Mouse (Mus musculus): ENCODE results near the gene Zfp12.
"Not testable (repeated sequence)": the region's sequence is repeated elsewhere in the genome, so short reads cannot be mapped to it uniquely, and the experiment has no call there.

Gene Zfp12

GRCm38 (mm10) chr5:143235028-143235693 is at the start of gene Zfp12:
TSS of gene Zfp12 (plus strand) at chr5:143235163.
- peak; percentile 99 for DNase-seq (ENCODE audit: low spot score)

GRCm38 (mm10) chr5:143188014-143188413 is 46.9 kb upstream of the Zfp12 start:
- DNase-seq (ENCODE audit: low spot score): not testable (repeated sequence)

- DNase-seq (ENCODE audit: low spot score): no peak
These were observed 42.2 kb upstream of the Zfp12 start for GRCm38 (mm10) chr5:143192806-143193205.

- DNase-seq (ENCODE audit: low spot score): not testable (repeated sequence)
These were observed 40.2 kb upstream of the Zfp12 start for GRCm38 (mm10) chr5:143194747-143195146.

DNA sequence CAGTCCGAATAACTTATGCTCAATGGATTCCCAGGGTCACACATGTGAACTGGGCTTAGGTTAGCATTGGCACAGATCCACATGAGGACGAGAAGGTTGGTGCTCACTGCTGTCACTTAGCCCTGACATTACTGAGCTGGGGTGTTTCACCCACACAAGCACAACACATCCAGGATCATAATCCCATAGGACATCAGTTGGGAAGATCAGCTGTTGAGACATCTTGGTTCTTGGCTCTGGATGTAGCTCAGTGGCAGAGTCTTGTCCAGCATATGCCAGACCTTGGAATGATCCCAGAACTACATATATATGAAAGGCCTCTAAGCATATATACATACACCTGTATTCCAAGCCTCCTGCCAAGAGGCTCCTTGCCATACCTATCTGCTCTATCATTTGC is 39.8 kb upstream of the Zfp12 start:
- no peak for DNase-seq (ENCODE audit: low spot score)

GRCm38 (mm10) chr5:143196506-143196905 is 38.5 kb upstream of the Zfp12 start:
- DNase-seq (ENCODE audit: low spot score): no peak

- no peak for DNase-seq (ENCODE audit: low spot score)
These were observed 29.9 kb upstream of the Zfp12 start for GRCm38 (mm10) chr5:143205015-143205414.

DNA sequence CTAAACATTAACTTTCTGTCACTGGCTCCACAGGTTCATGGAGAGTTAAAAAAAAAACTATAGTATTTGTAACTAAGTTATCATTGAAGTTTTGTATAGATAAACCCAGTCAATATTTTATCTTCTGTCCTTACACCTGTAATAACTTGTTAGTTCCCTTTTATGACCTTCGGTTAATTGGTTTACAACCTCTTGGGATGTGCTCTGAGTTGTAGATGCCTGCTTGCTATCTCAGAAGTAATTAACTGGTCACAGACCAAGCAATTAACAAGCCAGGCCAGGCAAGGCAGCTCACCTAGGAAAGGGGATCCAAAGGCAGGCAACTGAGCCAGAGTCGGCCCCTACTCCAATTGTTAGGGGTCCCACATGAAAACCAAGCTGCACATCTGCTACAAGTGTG is 21.1 kb upstream of the Zfp12 start:
- DNase-seq (ENCODE audit: low spot score): no peak

DNA sequence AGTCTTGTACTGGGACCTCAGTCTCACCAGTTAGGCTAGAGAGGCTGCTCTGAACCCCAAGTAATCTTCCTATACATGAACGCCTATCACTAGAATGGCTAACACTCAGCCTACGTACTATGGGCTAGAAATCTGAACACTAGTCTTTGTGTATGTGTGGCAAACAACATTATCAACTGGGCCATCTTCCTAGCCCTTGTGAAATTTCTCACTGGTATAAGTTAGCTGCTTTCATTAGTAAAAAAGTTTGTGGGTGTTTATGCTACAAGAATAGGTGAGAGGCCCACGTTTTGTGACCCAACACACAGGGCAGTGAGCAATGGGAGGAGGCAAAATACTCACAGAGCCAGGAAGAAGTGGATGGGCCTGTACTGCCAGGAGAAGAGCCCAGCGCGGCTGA is 14.0 kb upstream of the Zfp12 start:
- no peak for DNase-seq (ENCODE audit: low spot score)

DNA sequence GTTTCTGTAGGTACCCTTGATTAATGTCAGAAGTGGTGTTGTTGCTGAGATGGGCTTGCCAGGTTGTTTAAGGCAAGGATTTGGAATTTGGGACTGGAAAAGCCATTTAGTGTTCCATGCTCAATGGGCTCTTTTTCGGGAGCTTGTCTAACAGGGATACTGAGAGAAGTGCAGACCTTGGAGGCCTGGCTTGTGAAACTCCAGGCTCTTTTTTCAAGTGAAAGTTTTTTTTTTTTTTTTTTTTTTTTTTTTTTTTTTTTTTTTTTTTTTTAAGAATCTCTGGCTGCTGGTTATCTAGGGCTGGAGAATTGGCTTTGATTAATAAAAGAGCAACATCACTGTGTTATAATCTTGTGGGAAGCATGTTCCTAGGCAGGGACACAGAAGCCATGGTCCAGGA is 12.7 kb upstream of the Zfp12 start:
- no peak for DNase-seq (ENCODE audit: low spot score)

- no peak for DNase-seq (ENCODE audit: low spot score)
These were observed 8.2 kb upstream of the Zfp12 start, which contains the start of gene Spdye4a for GRCm38 (mm10) chr5:143226790-143227189. TSS of gene Spdye4a (minus strand) at chr5:143226890.

DNA sequence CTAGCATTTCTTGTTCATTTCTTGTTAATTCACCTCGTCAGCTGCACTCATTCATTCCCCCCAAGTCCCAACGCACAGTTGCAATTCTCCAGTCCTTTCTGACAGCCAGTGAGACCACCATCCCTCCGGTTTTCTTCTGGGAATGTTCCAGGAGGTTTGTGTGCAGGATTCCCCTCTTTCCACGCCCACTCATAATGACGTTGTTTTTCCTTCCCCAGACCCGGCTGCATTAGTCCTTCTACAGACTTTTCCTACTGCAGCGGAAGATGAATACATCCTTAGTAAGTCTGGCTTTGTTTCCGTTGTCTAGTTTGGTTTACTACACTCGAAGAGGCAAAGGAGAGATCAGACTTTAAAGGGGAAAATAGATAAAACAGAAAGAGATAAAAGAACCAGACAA is 1.1 kb downstream of the Zfp12 start:
- no peak for DNase-seq (ENCODE audit: low spot score)

- no peak for DNase-seq (ENCODE audit: low spot score)
These were observed 10.0 kb downstream of the Zfp12 start for GRCm38 (mm10) chr5:143244926-143245325.

DNA sequence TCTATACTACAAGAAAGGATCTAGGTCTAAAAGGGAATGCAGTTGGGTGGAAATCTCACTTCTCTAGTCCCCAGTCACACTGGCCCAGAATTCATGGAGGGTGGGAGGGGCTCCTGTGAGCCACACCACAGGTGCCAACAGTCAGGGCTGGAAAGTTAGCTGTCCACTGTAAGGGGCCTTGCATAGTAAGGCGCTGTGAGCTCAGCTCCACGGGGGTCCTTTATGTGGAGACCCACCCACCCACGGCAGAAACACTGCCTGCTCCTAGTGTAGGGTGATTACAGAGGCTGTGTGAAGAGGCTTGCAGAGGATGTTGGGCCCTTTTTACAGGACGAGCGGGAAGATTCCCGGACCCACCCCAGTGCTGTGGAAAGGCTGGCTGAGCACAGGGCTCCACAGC is 17.1 kb downstream of the Zfp12 start:
- DNase-seq (ENCODE audit: low spot score): no peak

DNA sequence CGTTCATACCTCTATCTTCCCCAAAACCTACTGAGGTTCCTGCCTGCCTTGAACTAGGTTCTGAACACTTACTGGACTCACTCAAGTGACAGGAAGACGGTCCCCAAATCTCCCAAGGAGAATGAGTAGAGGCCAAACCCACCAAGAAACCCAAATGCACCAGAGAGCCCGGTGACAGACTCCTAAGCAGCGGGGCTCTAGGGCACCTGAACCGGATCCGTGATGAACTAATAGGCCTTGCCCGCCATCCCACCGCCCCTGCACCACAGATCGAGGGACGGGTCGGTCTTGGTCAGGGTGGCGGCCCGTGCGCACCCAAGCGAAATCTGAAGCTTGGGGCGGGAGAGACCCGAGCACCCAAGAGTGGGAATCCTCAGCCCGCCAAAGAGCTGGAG is 17.8 kb downstream of the Zfp12 start:
- DNase-seq (ENCODE audit: low spot score): no peak

- peak; percentile 33 for DNase-seq (ENCODE audit: low spot score)
These were observed 18.4 kb downstream of the Zfp12 start for GRCm38 (mm10) chr5:143253186-143253880.

DNA sequence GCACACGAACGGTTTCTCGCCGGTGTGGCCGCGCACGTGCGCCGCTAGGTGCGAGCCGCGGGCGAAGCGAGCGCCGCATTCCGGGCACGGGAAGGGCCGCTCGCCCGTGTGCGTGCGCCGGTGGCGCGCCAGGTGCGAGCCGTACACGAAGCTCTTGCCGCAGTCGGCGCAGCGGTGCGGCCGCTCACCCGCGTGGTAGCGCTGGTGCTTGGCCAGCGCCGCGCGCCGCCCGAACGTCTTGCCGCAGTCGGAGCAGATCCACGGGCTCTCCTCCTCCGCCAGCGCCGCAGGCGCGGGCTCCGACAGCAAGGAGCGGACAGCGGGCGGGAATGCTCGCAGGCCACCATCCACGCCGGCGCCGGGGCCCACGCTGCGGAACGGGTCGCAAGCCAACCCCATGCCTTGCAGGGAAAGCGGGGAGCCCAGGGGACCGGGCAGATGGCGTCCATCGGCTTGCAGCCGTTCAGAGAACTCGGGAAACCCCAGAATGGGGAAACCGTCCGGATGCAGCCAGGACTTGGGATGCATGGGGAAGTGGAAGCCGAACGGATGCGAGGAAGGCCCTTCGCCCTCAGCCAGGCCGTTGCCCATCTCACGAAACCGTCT is 19.0 kb downstream of the Zfp12 start:
- DNase-seq (ENCODE audit: low spot score): peak; percentile 36

DNA sequence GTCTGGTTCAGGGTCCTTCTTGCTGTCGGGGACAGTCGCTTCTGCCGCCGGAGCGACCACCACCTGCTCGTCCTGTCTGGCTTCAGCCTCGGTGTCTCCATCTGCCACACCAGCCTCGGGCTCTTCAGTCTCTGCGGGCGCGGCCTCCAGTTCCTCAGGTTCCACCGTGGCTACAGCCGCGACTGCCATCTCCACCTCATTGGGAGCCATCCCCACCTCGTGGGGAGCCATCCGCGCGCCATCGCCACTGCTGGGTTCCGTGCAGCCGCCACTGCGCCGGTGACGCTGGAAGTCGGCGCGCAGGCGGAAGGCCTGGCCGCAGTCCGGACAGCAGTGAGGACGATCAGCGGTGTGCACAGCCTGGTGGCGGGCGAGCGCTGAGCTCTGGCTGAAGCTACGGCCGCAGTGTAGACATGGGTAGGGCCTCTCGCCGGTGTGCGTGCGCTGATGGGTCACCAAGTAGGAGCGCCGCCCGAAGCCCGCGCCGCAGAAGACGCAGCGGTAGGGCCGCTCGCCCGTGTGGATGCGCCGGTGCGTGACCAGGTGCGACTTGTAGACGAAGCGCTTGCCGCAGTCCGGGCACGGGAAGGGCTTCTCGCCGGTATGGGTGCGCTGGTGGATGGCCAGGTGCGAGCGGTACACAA is 19.6 kb downstream of the Zfp12 start:
- DNase-seq (ENCODE audit: low spot score): peak; percentile 32

DNA sequence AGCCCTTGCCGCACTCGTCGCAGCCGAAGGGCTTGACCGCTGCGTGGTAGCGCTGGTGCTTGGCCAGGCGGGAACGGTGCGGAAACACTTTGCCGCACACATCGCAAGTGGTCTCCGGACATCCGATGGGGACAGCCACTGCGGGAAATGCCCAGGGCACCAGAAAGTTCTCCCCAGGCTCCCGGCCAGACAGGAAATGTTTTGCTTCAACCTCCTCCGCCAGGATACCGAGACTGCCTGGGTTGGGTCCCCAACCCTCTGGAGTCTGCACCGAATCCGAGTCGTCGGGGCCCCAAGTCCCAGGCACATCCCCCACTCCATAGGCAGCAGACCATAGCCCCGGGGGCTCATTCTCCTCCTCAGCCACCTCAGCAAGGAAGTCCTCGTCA is 20.2 kb downstream of the Zfp12 start:
- DNase-seq (ENCODE audit: low spot score): no peak

DNA sequence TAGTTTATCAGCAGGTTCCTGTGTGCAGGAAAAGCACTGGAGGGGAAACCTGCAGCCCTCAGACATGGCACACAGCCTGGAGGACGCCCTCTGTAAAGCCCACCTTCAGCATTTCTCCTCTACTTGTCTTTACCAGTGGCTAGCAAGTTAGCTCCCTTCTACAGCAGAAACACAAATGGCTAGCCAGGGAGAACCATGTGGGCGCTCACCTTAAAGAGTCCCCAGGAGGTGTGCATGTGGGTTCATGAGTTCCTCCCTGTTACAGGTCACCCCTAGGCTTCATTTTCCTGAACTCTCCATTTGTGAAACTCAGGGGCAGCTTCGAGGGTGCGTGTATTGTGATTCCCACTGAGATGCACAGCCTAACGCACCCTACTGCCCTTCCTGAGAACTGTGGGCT is 20.8 kb downstream of the Zfp12 start:
- no peak for DNase-seq (ENCODE audit: low spot score)

DNA sequence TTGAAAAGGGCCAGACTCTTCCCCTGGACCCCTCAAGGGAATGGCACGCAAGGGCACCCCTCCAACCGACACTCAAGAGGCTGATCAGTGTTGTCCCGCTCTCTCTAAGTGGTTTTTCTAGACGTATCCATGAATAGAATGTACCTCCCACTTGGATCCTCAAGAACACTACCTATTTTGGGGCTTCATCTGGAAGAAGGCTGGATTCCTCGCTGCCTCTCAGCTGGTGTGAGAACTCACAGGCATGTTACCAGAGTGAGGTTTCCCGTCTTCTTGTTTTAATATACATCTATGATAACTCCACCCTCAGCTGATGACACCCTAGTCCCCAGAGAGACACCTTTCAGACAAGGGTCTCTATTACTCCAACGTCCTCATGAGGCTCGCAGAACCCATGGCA is 26.7 kb downstream of the Zfp12 start:
- DNase-seq (ENCODE audit: low spot score): no peak

GRCm38 (mm10) chr5:143264689-143265088 is 29.7 kb downstream of the Zfp12 start:
- DNase-seq (ENCODE audit: low spot score): no peak

GRCm38 (mm10) chr5:143265409-143265808 is 30.4 kb downstream of the Zfp12 start:
- DNase-seq (ENCODE audit: low spot score): no peak
